Mouse (Mus musculus) c-Kit-positive CD71-positive TER-119-negative erythroid progenitor cells, embryonic 14.5 days (primary cell): ENCODE measurements around the gene Gm2663.
"Not testable (repeated sequence)": the region's sequence is repeated elsewhere in the genome, so short reads cannot be mapped to it uniquely, and the experiment has no call there.

ENCODE experiments used
- DNase-seq: peaks from one replicate; pipeline ENCODE4 v3.0.0-alpha.2; 2013; ENCODE audit warnings: low read depth

Gm2663 gene

GRCm38 (mm10) chr6:40999379-40999778, at the start of gene Gm2663:
TSS of gene Gm2663 (minus strand) at chr6:40999479.
- DNase-seq, result not testable (repeated sequence)

- DNase-seq, result no peak
These were observed 49.3 kb upstream of the Gm2663 start for GRCm38 (mm10) chr6:41048602-41049001.

DNA sequence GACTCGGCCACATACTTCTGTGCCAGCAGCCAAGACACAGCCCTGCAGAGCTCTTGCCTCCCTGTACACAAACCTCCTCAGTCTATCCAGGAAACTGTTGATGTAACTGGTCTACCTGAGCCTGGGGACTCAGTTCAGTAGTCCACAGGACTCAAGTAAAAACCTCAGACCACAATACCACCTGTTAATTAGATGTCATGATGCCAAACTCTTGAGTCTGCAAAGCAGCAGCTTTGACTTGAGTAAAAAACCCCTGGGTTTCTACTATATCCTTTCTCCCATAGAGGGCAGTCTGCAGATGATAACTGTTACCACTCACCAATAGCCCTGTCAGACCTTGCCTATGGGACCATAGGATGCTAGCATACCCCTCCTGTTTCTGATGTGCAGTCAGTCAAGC, 48.7 kb upstream of the Gm2663 start:
- no peak for DNase-seq

GRCm38 (mm10) chr6:41047202-41047601, 47.9 kb upstream of the Gm2663 start:
- DNase-seq, result no peak

GRCm38 (mm10) chr6:41046553-41046952, 47.3 kb upstream of the Gm2663 start:
- DNase-seq, result no peak

GRCm38 (mm10) chr6:41044753-41045152, 45.5 kb upstream of the Gm2663 start:
- no peak for DNase-seq

DNA sequence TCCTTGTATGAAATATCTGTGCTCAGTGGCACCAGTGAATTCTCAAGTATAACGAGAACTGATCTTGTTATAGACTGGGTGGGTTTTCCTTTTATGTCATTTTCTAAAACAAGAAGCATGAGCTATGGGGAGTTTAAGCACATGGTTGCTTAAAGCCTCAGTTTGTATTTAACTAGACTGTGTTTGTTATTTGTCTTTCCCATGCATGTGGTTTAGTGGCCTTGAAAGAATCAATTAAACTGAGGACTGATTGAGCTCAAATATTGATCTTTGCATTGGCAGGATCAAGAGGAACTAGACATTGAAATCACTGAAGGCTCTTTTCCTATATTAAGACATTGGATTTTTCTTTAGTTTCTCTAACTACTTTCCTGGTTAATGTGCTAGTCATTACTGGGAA, 45.0 kb upstream of the Gm2663 start:
- DNase-seq, result no peak

DNA sequence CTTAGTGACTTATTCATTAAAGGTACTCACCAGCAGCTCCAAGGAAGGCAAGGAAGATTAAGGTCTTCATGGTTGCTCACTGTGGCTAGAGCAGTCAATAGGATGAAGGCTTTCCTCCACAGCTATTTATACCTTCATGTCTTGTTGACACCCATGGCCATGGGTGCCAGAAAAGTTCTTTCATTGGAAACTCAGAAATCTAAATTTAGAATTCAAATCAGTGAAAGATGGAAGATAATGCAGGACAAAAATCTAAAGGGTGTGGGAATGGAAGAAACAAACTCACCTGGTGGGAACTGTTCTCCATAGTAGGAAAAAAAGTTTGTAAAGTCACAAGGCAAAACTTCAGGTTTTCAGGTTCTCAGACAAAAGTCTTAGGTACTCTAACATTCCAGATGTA, 36.1 kb upstream of the Gm2663 start, which contains the start of gene 2210010C04Rik:
Gene 2210010C04Rik (minus strand): TSS at position 101 of the 400 bp plus-strand sequence.
- no peak for DNase-seq

- no peak for DNase-seq
These were observed 33.5 kb upstream of the Gm2663 start for GRCm38 (mm10) chr6:41032802-41033201.

- no peak for DNase-seq
These were observed 33.0 kb upstream of the Gm2663 start for GRCm38 (mm10) chr6:41032231-41032630.

DNA sequence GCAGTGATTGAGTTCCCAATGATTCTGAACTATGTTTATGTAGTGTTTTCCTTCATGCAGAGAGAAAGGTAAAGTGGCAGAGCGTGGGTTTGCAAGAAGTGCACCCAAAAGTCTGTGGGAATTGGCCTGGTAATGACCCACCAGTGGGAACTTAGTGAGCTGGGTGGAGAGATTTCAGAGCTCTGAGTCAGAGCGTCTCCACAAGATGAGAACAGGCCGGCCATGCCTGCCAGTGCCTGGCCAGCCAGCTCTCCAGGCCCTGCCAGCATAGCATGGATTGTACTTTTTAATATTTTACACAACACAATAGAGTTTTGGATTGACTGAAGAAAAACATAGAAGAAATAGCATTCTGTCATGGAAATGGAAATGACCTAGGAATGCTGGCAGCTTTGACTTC, 31.5 kb upstream of the Gm2663 start:
- DNase-seq, result no peak

DNA sequence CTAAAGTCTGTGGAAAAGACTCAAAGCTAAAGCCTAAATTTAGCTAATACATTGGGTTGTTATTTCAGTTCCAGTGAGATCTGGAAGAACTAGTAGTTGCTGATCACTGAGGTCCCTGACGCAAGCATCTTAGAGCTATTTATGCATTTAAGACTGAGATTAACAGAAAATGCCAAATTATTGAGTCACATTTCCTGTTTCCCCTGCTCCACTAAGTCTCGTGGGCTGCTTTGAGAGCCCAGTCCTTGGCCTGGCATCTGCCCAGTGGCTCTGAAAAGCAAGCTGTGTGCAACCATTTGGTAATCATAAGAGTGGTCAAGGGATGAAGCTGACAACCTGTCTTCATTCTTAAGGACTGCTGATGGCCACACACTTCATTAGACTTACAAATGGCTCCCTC, 27.8 kb upstream of the Gm2663 start:
- DNase-seq, result no peak

GRCm38 (mm10) chr6:41025873-41026650, 26.8 kb upstream of the Gm2663 start:
- DNase-seq, result no peak

DNA sequence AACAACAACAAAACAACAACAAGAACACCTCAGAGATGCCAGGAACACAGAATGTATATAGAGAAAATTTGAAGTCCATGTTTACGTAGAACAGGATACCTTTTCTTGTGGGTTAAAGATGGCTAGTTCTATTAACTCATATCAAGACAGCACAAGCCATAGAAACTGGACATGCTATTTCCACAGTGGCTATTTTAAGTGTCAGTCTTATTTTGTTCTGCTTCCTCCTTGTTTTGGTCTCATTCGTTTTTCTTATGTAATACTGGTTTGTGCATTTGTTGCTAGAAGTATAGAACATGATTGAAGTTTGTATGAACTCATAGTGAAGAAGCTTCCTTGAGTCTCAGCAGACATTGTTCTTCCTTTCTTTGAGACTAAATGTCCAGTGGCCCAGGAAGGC, 19.9 kb upstream of the Gm2663 start:
- DNase-seq, result no peak

DNA sequence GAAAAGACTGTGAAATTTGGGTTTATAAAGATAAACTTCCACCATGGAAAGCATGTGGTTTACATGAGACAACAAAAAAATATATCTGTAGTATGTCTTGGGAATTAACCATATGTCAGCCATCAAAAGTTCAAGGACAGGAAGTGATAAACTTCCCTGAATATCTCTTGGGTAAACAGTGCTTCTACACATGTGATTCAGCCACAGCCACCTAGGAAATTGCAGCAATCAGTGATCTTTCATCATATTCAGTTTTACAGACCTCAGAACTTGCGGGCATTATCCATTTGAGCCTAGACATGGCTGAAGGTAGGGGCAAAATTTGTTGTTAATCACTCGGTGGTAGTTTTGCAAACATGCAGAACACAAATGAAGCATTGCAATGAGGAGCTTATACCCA, 19.4 kb upstream of the Gm2663 start:
- DNase-seq, result no peak

DNA sequence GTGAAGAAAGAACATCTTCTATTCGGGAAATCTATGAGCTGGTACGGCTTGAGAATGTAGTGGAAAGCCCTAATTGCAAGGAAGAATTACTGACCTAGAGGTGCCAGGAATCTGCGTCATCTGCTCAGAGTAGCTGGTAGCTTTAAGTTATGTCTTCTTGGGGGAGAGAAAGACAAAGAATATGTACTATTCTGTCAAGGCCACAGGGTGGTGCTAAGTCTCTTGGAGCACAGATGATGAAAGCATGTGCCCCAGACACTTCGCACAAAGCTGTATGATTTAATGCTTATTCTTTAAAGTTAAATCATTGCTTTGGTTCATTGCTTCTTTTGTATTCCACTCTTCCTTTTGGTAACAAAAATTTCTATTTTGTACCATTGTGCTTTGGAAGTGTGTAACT, 15.8 kb upstream of the Gm2663 start:
- no peak for DNase-seq

- not testable (repeated sequence) for DNase-seq
These were observed 34.8 kb downstream of the Gm2663 start, which contains the start of gene 1810009J06Rik for GRCm38 (mm10) chr6:40964454-40964853. TSS of gene 1810009J06Rik (plus strand) at chr6:40964754.

DNA sequence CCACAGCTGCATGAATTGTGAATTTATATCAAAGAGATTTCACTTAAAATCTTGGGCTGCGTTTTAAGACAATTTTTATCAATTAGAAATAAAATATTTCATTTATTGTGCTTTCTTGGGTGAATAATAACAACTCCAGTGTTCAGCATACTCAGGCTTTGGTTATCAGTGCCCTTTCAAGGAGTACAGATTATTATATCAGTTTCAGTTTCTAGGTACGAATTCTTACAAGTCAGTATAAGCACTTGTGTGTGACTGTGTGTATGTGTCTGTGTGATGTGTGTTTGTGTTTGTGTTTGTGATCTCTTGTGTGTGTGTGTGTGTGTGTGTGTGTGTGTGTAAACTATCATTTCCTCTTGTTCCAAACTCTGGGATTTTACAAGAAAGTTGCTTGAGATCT, 45.6 kb downstream of the Gm2663 start:
- no peak for DNase-seq

GRCm38 (mm10) chr6:40951770-40952169, 47.5 kb downstream of the Gm2663 start, which contains the start of gene Gm4744:
TSS of gene Gm4744 (minus strand) at chr6:40951870.
- no peak for DNase-seq
